ENCODE assay signal across 8 mouse cellular contexts in genomic region chr9:120110211-120111018, GRCm38 (mm10). TPM values are rescaled to one million over a fixed set of nuclear protein-coding genes. Genes with fewer than 3 reads are reported as not detected.
DNase-seq lines count a peak whose midpoint lies in the region; ATAC-seq lines count a peak whose summit lies in the region.

Gene Slc25a38, plus strand, starts transcription at chr9:120110374.

- no peaks in the 10 kb centered on the region for H3K36me3 ChIP-seq in hindbrain, embryonic 15.5 days

- WGBS in hindbrain, embryonic 15.5 days = 1% methylated on average over 50 of the region's 62 CpGs

- no peaks in the 10 kb centered on the region for H3K9me3 ChIP-seq in hindbrain, embryonic 15.5 days

- peak within 1 kb of the TSS; percentile 99 for H3K27ac ChIP-seq in hindbrain, embryonic 15.5 days (replicated peaks)

- peaks cover 8% of the 10 kb centered on the region for H3K4me1 ChIP-seq in hindbrain, embryonic 15.5 days (replicated peaks)

- H3K27me3 ChIP-seq in hindbrain, embryonic 15.5 days = no peaks in the 10 kb centered on the region

- peak; percentile 97 for ATAC-seq in hindbrain, embryonic 15.5 days (ENCODE audit: low FRiP score, low read depth)

- H3K4me2 ChIP-seq in hindbrain, embryonic 15.5 days = peak within 1 kb of the TSS; percentile 88

- peak; percentile 96 for DNase-seq in R1 (ENCODE audit: low read depth, low spot score)
- peak; percentile 96 to 99 for DNase-seq in cerebellum, postnatal 25 days
- DNase-seq in frontal cortex, postnatal 36 days (ENCODE audit: low spot score in 2 of 2) = peak; percentile 93 to 96
- DNase-seq in left cerebral cortex, adult 11 months (ENCODE audit: low spot score) = peak; percentile 93
- peak; percentile 96 for DNase-seq in lung, postnatal 4 days
- DNase-seq in retina, postnatal 7 days (ENCODE audit: low read depth, low spot score) = peak; percentile 87
- DNase-seq in urinary bladder, adult 2 months (ENCODE audit: low spot score) = peak; percentile 82

- peak within 1 kb of the TSS; percentile 99 for H3K4me3 ChIP-seq in hindbrain, embryonic 15.5 days

- peak within 1 kb of the TSS; percentile 98 for H3K9ac ChIP-seq in hindbrain, embryonic 15.5 days

RNA-seq across cellular contexts. Expression of gene Slc25a38, which starts in this region (rescaled TPM):
- 44.0 and 44.7 TPM in 2 replicates for polyA plus RNA-seq in hindbrain, embryonic 15.5 days (2015; fragmentation: Nextera tagmentation; extraction: Ambion mirVana)
- polyA plus RNA-seq in urinary bladder, adult 2 months (2012; rRNA removed) = 23.8 and 25.0 TPM in 2 replicates

Comparison
In these comparisons a context has a peak if more than half of its experiments do, and no peak if none do; other contexts are left out.
1. Peak in every context shown above with its lines: DNase-seq, ATAC-seq, H3K4me3 ChIP-seq and H3K27ac ChIP-seq.